Mouse (Mus musculus): ENCODE measurements around the gene Slc9a1. TPM values are rescaled to one million over a fixed set of nuclear protein-coding genes. Genes with fewer than 3 reads are reported as not detected.

Slc9a1 gene
- total RNA-seq, 2 experiments from 2014 or later = 13.7 to 18.4 TPM

GRCm38 (mm10) chr4:133371621-133372277 is 2.2 kb downstream of the Slc9a1 start:
- ATAC-seq (replicated peaks; ENCODE audit: low FRiP score, poor library complexity, severe bottlenecking) = no peak

DNA sequence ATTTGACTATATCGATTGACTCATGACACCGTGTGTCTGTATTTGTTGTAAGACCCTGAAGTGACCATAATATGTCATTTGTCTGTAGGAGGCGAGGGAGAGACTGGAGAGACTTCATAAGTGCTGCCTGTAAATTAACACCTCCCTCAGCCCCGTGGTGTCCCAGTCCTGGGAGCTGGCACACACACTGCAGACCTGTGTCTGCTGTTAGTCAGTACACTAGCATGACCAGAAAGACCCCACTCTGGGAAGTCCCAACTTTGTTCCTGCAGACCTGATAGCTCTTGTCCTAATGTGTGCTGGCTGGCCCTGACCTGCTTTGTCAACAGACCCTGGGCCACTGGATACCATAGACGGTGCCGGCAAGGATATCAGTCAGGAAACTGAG is 2.8 kb downstream of the Slc9a1 start:
- no peak for ATAC-seq (replicated peaks; ENCODE audit: low FRiP score, poor library complexity, severe bottlenecking)

DNA sequence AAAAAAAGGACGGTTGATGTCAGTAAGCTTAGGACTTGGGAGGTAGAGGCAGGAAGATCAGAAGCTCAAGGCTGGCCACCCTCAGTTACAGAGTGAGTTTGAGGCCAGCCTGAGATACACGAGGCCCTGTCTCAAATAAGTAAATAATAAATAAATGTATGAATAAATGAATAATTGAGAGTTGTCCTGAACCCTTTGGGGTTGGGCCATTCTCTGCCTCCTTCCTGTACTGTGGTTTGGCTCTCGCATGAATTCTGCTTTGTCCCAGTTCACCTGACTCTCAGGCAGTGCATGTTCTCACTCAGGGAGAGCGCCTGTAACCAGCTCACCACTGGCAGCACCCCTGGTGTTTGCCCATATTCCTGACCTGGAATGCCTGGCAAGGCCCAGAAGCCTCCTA is 4.5 kb downstream of the Slc9a1 start:
- ATAC-seq (replicated peaks; ENCODE audit: low FRiP score, poor library complexity, severe bottlenecking) = no peak

DNA sequence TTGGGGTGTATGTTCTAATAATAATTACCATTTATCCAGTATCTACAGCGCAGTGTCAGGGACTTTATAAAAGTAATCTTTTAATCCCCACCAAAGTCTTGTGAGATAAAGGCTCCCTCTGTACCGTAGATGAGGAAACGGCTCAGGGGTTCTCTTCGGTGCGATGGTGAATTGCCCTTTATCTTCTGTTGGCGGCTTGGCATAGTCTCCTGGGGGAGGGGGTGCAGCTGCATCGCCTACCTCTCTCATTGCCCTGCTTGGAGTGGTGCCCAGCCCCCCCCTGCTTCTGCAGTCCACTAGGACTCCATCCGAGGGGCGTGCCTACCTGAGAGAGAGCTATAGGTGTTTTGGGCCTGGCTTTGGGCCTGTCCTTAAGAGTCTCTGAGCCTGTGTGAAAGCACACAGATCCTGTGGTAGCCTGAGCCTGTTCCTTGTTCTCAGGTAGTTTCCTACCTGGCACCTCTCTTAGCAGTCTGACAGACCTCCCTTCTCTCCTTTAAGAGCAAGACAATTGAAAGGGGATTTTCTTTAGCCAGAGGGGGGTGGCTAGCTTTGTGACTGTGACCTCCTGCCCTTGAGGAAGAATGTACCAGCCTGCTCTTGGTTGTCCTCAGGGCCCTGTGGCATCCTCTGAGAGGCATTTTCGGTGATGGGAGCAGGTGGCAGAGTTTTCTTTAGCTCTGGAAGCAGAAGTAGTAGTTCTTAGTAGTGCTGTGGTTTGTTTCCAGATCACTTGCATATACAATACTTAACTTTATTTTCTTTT is 6.5 kb downstream of the Slc9a1 start:
- no peak for ATAC-seq (replicated peaks; ENCODE audit: low FRiP score, poor library complexity, severe bottlenecking)

- peak; percentile 85 for ATAC-seq (replicated peaks; ENCODE audit: low FRiP score, poor library complexity, severe bottlenecking)
Observed at GRCm38 (mm10) chr4:133378236-133379045, 8.9 kb downstream of the Slc9a1 start.

DNA sequence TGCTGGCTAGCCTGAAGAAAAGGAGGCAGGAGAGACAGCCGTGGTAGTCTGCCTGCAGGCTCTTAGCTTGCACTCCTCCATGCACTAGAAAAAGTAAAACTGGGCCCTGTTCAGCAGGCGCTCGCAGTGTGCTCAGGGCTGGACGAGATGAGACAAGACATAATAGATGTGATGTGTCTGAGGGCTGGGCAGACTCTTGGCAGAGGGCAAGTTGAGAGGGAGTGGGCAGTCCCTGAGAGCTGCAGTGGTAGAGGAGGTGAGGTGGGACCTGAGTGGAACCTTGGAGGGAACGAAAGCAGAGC is 9.5 kb downstream of the Slc9a1 start:
- ATAC-seq (replicated peaks; ENCODE audit: low FRiP score, poor library complexity, severe bottlenecking) = peak; percentile 12; the same call in 1 of the 2 replicates

- ATAC-seq (replicated peaks; ENCODE audit: low FRiP score, poor library complexity, severe bottlenecking) = peak; percentile 74
Observed at GRCm38 (mm10) chr4:133379861-133380260, 10.4 kb downstream of the Slc9a1 start.

DNA sequence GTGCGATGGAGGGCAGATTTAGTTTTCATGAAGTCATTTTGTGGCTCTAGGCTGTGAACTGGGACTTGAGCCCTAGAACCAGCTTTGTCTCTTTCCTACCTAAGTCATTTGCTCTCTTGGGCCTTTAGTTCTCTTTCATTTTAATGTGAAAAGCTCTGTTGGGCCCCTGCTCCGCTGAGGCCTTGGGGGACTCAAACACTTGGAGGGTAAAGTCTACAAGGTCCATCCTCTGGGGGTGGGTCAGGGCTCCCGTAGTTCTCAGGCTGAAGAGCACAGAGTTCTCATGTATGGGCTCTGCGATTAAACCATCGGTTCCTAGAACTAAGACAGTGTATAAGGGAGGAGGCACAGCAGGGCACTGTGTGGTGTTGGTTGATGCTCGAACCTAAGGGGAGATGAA is 11.0 kb downstream of the Slc9a1 start:
- ATAC-seq (replicated peaks; ENCODE audit: low FRiP score, poor library complexity, severe bottlenecking) = no peak

DNA sequence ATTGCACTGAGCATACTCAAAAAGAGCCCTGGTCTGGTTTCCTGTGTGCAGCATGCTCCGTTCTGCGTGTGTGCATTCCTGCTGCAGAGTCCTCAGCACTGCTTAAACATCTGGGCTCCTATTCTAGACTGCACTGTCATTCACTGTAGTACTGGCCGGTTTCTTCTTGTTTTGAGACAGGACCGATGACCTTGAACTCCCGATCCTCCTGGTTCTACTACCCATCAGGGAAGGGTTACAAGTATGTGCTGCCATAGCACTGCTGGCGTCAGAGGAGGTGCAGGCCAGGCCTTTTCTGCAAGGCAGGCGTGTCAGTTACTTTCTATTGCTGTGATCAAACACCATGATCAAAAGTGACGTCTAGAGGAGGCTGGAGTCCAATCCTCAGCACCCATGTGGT is 11.6 kb downstream of the Slc9a1 start:
- no peak for ATAC-seq (replicated peaks; ENCODE audit: low FRiP score, poor library complexity, severe bottlenecking)

DNA sequence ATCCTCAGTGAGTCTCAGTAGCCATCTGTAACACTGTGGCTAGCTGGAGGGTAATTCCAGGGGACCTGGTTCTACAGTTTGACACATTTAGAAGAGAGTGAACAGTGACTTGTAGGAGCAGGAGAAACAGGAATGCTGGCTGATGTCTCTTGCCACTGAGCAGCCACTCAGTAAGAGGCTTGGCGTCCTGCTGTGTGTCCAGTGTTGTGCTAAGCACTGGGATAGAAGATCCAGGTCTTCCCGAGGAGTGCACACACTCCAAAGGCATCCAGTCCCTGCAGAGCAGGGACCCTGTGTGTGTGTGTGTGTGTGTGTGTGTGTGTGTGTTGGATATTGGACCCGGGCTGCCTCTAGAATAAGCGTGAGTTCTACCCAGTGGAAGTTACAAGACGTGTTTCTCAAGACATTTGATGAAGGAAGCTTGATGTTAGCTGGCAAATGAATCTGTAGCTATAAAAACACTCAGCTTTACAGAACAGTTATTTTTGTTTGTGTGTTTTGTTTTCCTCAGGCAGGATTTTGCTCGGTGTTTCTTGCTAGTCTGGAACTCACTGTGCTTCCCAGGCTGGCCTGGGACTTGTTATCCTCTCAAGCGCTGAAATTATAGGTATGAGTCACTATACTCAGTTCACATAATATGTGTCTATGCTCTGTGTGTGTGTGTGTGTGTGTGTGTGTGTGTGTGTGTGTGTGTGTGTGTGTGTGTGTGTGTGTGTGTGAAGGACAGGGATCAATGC is 16.7 kb downstream of the Slc9a1 start:
- ATAC-seq (replicated peaks; ENCODE audit: low FRiP score, poor library complexity, severe bottlenecking) = no peak

GRCm38 (mm10) chr4:133387053-133387452 is 17.5 kb downstream of the Slc9a1 start:
- ATAC-seq (replicated peaks; ENCODE audit: low FRiP score, poor library complexity, severe bottlenecking) = no peak

- ATAC-seq (replicated peaks; ENCODE audit: low FRiP score, poor library complexity, severe bottlenecking) = no peak
Observed at GRCm38 (mm10) chr4:133388781-133389552, 19.5 kb downstream of the Slc9a1 start.

DNA sequence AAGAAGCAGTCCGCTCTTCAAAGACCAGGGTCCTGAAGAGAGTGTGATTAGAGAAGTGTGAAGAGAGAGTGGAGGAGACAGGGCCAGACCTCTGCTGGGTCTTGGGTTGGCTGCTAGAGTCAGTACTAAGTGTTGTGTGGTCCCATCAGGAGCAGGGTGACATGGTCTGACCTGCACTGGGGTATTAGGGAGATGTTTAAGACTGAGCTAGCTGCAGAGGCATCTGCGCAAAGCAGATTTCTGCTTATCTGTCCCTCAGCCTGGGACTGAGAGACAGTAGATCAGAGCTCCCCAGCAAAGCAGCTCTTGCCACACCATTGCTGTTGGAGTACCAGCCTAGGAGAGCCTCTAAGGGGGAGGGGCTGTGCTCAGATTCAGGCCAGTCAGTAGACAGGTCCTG is 20.5 kb downstream of the Slc9a1 start:
- ATAC-seq (replicated peaks; ENCODE audit: low FRiP score, poor library complexity, severe bottlenecking) = peak; percentile 84

GRCm38 (mm10) chr4:133390585-133390984 is 21.1 kb downstream of the Slc9a1 start:
- ATAC-seq (replicated peaks; ENCODE audit: low FRiP score, poor library complexity, severe bottlenecking) = no peak

GRCm38 (mm10) chr4:133391185-133392040 is 21.9 kb downstream of the Slc9a1 start:
- ATAC-seq (replicated peaks; ENCODE audit: low FRiP score, poor library complexity, severe bottlenecking) = no peak

- ATAC-seq (replicated peaks; ENCODE audit: low FRiP score, poor library complexity, severe bottlenecking) = peak; percentile 90
Observed at GRCm38 (mm10) chr4:133394981-133395573, 25.6 kb downstream of the Slc9a1 start.

- no peak for ATAC-seq (replicated peaks; ENCODE audit: low FRiP score, poor library complexity, severe bottlenecking)
Observed at GRCm38 (mm10) chr4:133396079-133396478, 26.6 kb downstream of the Slc9a1 start.

GRCm38 (mm10) chr4:133397299-133397698 is 27.8 kb downstream of the Slc9a1 start:
- no peak for ATAC-seq (replicated peaks; ENCODE audit: low FRiP score, poor library complexity, severe bottlenecking)

Measured in erythroid progenitor cell, adult 5-6 weeks (primary cell).